Mouse (Mus musculus) heart, adult 11 months (tissue): ENCODE measurements around the gene A930009A15Rik.

ENCODE experiments used
- DNase-seq: peaks from one replicate; pipeline ENCODE4 v3.0.0; 2022

Gene A930009A15Rik

GRCm38 (mm10) chr10:115569712-115570491 lies at the start of gene A930009A15Rik:
Gene A930009A15Rik (plus strand): TSS chr10:115569986.
- no peak for DNase-seq

DNA sequence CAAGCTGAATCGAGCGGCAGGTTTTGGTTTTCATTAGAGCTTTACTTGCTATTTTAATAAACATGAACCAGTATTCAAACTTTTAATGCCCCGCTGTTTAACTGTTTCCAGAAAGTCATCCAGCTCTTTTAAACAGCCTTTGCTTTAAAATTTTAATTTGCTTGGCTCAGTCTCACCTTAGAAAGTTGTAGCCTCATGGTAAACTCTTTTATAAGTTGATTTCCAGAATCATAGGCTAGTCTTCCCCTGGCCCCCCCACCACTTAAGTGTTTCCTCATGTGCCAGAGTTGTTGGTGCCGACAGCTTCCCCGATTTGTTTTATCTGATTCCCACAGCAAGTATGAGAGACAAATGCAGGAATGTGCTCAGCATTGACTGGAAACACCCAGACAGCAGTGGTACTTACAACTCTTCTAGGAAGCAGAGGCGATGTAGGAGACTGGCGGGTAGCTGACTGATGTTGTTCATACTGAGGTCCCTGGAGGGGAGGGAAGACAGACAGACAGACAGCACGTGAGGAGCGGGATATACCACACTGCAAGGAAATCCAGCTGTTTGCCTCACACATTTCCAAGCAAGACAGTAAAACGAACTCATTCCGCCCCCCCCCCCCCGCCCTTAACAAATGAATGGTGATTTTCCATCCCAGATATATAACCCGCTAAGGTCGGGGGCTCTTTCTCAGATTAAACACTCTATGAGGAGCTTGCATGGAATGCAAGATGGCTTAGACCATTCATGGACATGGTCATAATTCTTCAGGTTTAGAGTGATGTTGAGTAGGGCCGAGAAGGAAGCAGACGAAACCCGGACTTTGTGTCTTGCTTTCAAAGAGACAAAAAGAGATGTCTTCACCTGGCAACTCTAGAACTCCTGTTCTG lies 49.3 kb upstream of the A930009A15Rik start:
- peak; percentile 58 for DNase-seq

DNA sequence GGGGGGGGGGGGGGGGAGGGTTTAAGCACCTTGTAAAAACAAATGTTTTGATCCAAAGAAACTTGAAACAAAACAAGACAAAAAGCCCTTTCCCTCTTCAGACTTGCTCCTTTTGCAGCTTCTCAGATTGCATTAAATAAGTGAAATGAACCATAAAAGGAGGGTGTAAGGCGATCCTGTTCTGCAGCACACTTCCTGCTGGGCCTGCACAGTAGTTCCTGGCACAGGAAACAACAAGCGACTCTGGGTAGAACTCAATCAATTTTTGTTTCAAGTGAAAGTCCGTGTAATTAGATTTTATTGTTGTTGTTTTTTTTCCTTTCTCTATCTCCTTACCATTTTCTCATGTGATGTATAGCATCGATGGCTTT lies 48.7 kb upstream of the A930009A15Rik start:
- no peak for DNase-seq

GRCm38 (mm10) chr10:115528892-115529291 lies 40.9 kb upstream of the A930009A15Rik start:
- DNase-seq: no peak

DNA sequence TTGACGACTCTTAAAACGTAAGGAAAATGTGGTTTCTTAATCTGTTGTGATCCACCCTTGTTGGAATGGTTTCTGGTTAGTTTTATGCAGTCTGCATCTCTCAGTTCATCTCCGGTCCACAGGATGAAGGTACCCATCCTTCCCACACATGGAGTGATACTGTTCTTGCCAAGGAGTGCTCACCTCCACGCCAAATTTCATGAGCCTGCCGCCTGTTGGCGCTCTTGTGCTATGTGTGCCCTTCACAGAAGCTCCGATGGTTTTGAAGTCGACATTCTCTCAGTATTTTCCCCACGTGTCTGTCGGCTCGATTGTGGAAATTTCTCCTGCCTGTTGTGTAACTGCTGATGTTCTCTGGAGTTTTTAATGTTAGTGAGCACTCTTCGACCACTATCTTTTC lies 40.0 kb upstream of the A930009A15Rik start:
- no peak for DNase-seq

- no peak for DNase-seq
Measured at GRCm38 (mm10) chr10:115530746-115531145, 39.0 kb upstream of the A930009A15Rik start.

- no peak for DNase-seq
Measured at GRCm38 (mm10) chr10:115542917-115543316, 26.9 kb upstream of the A930009A15Rik start.

DNA sequence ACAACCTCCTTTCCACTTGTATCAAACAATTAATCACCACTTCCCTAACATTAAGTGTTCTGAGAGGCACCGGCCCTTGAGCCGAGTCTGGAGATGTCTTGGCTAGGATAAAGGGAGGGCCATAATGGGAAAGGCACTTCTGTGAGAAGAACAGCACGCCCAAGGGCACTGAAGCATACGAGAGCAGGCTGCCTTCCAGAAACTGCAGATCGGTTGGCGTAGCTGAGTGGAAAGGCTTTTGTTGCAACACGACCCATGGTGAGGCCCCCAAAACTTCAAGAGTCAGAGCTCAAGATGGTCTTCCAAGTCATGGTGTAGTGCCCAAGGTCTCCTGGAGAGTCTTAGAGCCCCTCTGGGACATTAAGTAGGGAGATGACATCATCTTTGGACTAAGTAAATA lies 19.5 kb upstream of the A930009A15Rik start:
- peak; percentile 79 for DNase-seq

- DNase-seq: no peak
Measured at GRCm38 (mm10) chr10:115551069-115551468, 18.7 kb upstream of the A930009A15Rik start.

- peak; percentile 41 for DNase-seq
Measured at GRCm38 (mm10) chr10:115553352-115554113, 16.3 kb upstream of the A930009A15Rik start.

GRCm38 (mm10) chr10:115555191-115555765 lies 14.5 kb upstream of the A930009A15Rik start:
- DNase-seq: peak; percentile 65

DNA sequence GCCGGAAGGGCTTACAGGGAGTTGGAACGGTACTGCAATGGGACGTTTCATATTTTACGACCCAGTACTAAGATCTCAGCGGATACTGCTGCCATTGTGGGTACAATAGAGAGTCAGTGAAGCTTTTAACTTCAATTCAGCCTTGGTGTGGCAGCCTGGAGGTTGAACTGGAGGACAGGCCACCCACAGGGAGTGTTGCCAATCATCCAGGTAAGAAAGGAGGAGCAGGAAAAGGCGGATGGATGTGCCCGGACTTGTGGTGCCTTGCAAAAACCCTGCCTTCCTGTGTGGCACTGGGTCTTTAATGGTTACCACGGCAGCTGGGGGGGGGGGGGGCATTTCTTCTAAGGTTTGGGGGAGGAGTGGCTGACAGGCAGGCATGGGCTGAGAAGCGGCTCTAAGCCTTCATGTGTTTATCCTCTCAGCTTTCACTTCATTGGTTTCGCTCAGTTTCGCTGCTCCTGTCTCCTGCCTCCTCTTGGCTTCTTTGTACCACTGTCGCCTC lies 13.0 kb upstream of the A930009A15Rik start:
- DNase-seq: peak; percentile 34

- peak; percentile 50 for DNase-seq
Measured at GRCm38 (mm10) chr10:115561136-115561880, 8.5 kb upstream of the A930009A15Rik start.

DNA sequence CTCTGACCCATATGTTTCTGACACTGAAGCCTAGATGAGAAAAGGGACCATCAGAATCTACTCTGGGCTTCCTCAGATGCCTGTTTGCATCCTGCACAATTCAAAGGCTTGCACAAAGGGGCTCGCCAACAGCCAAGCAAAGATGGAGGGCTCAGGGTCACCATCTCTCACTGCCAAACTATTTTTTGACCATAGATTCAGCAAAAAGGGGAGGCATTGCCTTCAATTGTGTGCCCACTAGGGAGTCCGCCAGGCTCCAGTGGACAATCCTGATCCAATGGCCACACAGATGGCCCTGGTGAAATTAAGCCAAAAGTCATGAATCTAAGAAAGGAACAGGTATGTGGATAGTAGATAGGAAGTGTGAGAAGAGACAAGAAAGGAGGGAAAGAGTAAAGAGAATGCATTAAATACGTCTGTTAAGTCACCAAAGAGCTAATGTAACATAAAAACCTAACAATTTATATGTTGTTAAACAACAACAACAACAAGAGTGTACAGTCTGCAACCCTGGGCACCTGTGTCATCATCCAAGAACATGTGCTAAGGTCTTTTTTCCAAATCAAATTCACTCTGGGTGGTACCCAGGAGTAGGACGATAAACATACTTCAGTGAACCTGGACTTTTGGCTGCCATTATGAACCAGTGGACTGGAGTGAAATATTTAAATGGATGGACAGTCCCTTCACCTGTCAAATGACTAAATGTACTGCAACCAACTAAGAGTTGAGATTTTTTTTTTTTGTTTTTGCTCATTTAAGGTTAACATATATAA lies 6.7 kb upstream of the A930009A15Rik start:
- peak; percentile 66 for DNase-seq

DNA sequence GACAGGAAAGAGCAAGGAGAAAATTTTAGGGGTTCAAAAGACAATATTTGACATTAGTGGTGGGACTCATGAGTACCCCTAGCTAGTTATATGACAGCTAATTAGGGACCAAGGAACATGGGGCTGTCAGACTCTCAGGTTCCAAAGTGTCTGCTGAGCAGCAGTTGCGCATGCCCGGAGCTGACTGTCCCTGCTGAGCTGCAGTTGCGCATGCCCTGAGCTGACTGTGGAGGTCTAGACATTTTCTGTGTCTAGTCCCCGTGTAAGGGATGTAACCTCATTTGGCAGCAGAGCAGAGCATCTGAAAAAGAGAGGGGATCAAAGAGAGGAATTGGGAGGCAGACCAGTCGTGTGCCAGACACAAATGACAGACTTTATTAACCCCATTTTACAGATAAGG lies 5.8 kb upstream of the A930009A15Rik start:
- DNase-seq: peak; percentile 72

DNA sequence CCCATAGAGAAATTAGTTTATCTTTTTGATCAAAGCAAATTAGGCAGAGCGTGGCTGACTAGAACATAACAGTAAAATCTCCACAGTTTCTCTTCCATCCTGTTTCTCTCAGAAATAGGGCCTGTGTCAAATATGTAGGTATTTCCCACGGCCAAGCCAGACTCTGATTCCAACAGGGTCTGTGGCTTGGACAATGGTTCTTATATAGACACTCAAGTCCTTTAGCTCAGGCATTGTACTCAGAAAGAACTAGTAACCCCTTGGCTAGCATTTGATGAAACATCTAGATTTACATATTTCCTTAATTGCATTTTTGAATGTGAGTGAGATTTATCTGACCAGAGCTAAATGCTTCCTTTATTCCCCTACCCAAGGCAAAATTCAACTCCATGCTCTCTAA lies 791 bp downstream of the A930009A15Rik start:
- DNase-seq: no peak

GRCm38 (mm10) chr10:115571317-115571716 lies 1.5 kb downstream of the A930009A15Rik start:
- no peak for DNase-seq

DNA sequence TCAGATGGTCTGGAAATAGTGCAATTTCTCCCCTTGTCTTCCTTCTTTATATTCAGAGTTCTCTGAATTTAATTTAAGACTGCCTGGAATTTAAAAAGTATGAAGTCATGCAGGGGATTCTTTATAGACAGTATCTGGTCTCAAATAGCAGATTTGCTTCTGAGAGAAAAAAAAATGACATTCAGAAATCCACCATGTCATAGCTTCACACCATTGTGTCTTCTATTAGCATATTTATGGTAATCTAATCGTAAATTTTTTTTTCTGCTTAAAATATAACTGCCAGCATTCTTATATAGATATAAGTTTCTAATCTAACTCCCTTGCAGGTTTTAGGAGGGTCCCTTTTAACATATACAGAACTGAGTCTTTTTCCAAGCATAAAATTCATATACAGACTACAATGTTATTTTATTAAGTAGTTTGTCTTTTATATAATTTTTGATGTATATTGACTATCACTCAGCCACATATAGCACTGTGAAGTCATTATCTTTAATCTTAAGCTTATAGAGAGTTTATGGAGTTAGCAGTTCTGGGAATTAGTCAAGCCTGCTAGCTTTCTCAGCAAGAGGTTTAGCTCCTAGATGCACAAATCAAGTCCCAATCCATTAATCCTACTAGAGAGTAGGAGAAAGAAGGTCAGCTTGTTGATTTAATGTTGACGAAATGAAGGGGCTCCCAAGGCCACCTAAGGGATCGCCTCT lies 2.1 kb downstream of the A930009A15Rik start:
- DNase-seq: no peak

- DNase-seq: peak; percentile 1
Measured at GRCm38 (mm10) chr10:115579076-115579475, 9.3 kb downstream of the A930009A15Rik start.

GRCm38 (mm10) chr10:115579494-115579893 lies 9.7 kb downstream of the A930009A15Rik start:
- DNase-seq: peak; percentile 77
